Mouse (Mus musculus) ES-Bruce4 (cell line): ENCODE data around the gene Rad50. TPM values are rescaled to one million over a fixed set of nuclear protein-coding genes. Genes with fewer than 3 reads are reported as not detected.

Experiments used
- H3K27ac ChIP-seq: 2 replicates; pipeline ENCODE4 v1.5.1; 2012; ENCODE audit warnings: low read length, inconsistent platforms; ENCODE audit not compliant: insufficient read depth
- H3K27me3 ChIP-seq: 2 replicates; pipeline ENCODE4 v1.6.1; 2012; ENCODE audit warnings: mild to moderate bottlenecking, low read length, inconsistent platforms; ENCODE audit not compliant: control insufficient read depth, poor library complexity, insufficient read depth, severe bottlenecking
- H3K36me3 ChIP-seq: 2 replicates; pipeline ENCODE4 v1.6.1; 2012; ENCODE audit warnings: inconsistent platforms, mild to moderate bottlenecking, low read length, moderate library complexity; ENCODE audit not compliant: control insufficient read depth, poor library complexity, insufficient read depth, severe bottlenecking
- H3K4me1 ChIP-seq: one replicate; pipeline ENCODE4 v1.8.1; 2011; ENCODE audit warnings: low read length; ENCODE audit not compliant: control insufficient read depth, insufficient read depth
- H3K4me3 ChIP-seq: 2 replicates; pipeline ENCODE4 v1.5.1; 2011; ENCODE audit warnings: low read depth, mild to moderate bottlenecking, low read length
- H3K9ac ChIP-seq: 2 replicates; pipeline ENCODE4 v1.6.1; 2012; ENCODE audit warnings: low read depth, mild to moderate bottlenecking, inconsistent platforms; ENCODE audit not compliant: poor library complexity, severe bottlenecking
- H3K9me3 ChIP-seq: replicated peaks from 2 replicates; pipeline ENCODE4 v1.6.1; 2012; ENCODE audit warnings: mild to moderate bottlenecking, low read length, inconsistent platforms; ENCODE audit not compliant: control insufficient read depth, poor library complexity, insufficient read depth, severe bottlenecking
- CTCF ChIP-seq: IDR thresholded peaks from one replicate; pipeline ENCODE4 v1.8.1; 2011; ENCODE audit warnings: low read depth, low read length
- EP300 ChIP-seq: IDR thresholded peaks from 2 replicates; pipeline ENCODE4 v1.6.1; 2011; ENCODE audit warnings: low read depth, low read length; ENCODE audit not compliant: insufficient read depth
- POLR2A ChIP-seq: IDR thresholded peaks from one replicate; pipeline ENCODE4 v1.8.1; 2011; ENCODE audit warnings: low read length; ENCODE audit not compliant: insufficient read depth
- polyA plus RNA-seq: library from polyadenylated mRNA; stranded (reverse); fragments of >200 nt; gene quantifications from 2 replicates; pipeline ENCODE4 v1.2.4, GENCODE M21; 2011; ENCODE audit warnings: low read depth; ENCODE audit not compliant: missing spikeins, insufficient read depth, insufficient read length

Rad50 gene
- polyA plus RNA-seq, 1 experiment = 73.2 TPM

GRCm38 (mm10) chr11:53734431-53734830 is 27.3 kb upstream of the Rad50 start:
- TF ChIP-seq EP300 (no peak), CTCF (no peak), POLR2A (no peak)
- H3K4me3 ChIP-seq = no peak overlapping the region
- H3K4me1 ChIP-seq = no peaks in the 10 kb centered on the region
- no peaks in the 10 kb centered on the region for H3K27me3 ChIP-seq
- H3K36me3 ChIP-seq = no peaks in the 10 kb centered on the region
- H3K9ac ChIP-seq = no peak overlapping the region
- H3K27ac ChIP-seq = no peak overlapping the region
- no peaks in the 10 kb centered on the region for H3K9me3 ChIP-seq

GRCm38 (mm10) chr11:53733824-53734223 is 26.7 kb upstream of the Rad50 start:
- TF ChIP-seq EP300 = no peak
- TF ChIP-seq POLR2A = no peak
- TF ChIP-seq CTCF = no peak
- Histone ChIP-seq H3K9me3 (no peaks in the 10 kb centered on the region), H3K36me3 (no peaks in the 10 kb centered on the region), H3K4me1 (no peaks in the 10 kb centered on the region), H3K4me3 (no peak overlapping the region), H3K27me3 (no peaks in the 10 kb centered on the region), H3K9ac (no peak overlapping the region), H3K27ac (no peak overlapping the region)

GRCm38 (mm10) chr11:53732244-53732643 is 25.1 kb upstream of the Rad50 start:
- no peaks in the 10 kb centered on the region for H3K27me3 ChIP-seq
- no peaks in the 10 kb centered on the region for H3K4me1 ChIP-seq
- no peaks in the 10 kb centered on the region for H3K36me3 ChIP-seq
- no peak overlapping the region for H3K27ac ChIP-seq
- H3K4me3 ChIP-seq = no peak overlapping the region
- H3K9me3 ChIP-seq = no peaks in the 10 kb centered on the region
- TF ChIP-seq CTCF (no peak), POLR2A (no peak), EP300 (no peak)
- H3K9ac ChIP-seq = no peak overlapping the region

GRCm38 (mm10) chr11:53731457-53731856 is 24.3 kb upstream of the Rad50 start:
- H3K27ac ChIP-seq = no peak overlapping the region
- no peaks in the 10 kb centered on the region for H3K36me3 ChIP-seq
- H3K27me3 ChIP-seq = no peaks in the 10 kb centered on the region
- no peaks in the 10 kb centered on the region for H3K4me1 ChIP-seq
- no peaks in the 10 kb centered on the region for H3K9me3 ChIP-seq
- no peak overlapping the region for H3K4me3 ChIP-seq
- no peak for TF ChIP-seq CTCF
- no peak for TF ChIP-seq EP300
- no peak for TF ChIP-seq POLR2A
- no peak overlapping the region for H3K9ac ChIP-seq

- TF ChIP-seq EP300 (no peak), POLR2A (no peak), CTCF (no peak)
- Histone ChIP-seq H3K9ac (no peak within 1 kb of the TSS), H3K9me3 (no peaks in the 10 kb centered on the region), H3K27ac (no peak within 1 kb of the TSS), H3K4me3 (no peak within 1 kb of the TSS), H3K27me3 (no peaks in the 10 kb centered on the region), H3K4me1 (no peaks in the 10 kb centered on the region), H3K36me3 (no peaks in the 10 kb centered on the region)
Measured at GRCm38 (mm10) chr11:53720715-53721114, 13.6 kb upstream of the Rad50 start, which contains the start of gene Il5. Gene Il5 (plus strand): TSS chr11:53720794.

- no peak overlapping the region for H3K4me3 ChIP-seq
- H3K27me3 ChIP-seq = no peaks in the 10 kb centered on the region
- no peaks in the 10 kb centered on the region for H3K36me3 ChIP-seq
- no peak overlapping the region for H3K27ac ChIP-seq
- no peak for TF ChIP-seq CTCF
- TF ChIP-seq POLR2A = no peak
- no peak for TF ChIP-seq EP300
- no peak overlapping the region for H3K9ac ChIP-seq
- H3K4me1 ChIP-seq = no peaks in the 10 kb centered on the region
- no peaks in the 10 kb centered on the region for H3K9me3 ChIP-seq
Measured at GRCm38 (mm10) chr11:53719701-53720100, 12.6 kb upstream of the Rad50 start.
